Mouse (Mus musculus) MEL (cell line): ENCODE data around the gene Clec16a. TPM values are rescaled to one million over a fixed set of nuclear protein-coding genes. Genes with fewer than 3 reads are reported as not detected.

ENCODE experiments used
- DNase-seq: peaks from one replicate; pipeline ENCODE4 v3.0.0; 2011; ENCODE audit warnings: low read depth, low spot score
- H3K27ac ChIP-seq: 2 replicates; pipeline ENCODE4 v1.5.1; 2012; ENCODE audit warnings: low read depth, mild to moderate bottlenecking, control low read depth, low read length, moderate library complexity; ENCODE audit not compliant: control insufficient read depth
- H3K27me3 ChIP-seq, 2 experiments: fragments of 150-350 bp in 1 of 2; sonication (generic) in 1 of 2; 2 replicates each; pipeline ENCODE4 v1.6.1; 2012; ENCODE audit warnings: low read length in 2 of 2, mild to moderate bottlenecking in 2 of 2, improper control_type of control experiment in 1 of 2, moderate library complexity in 1 of 2; ENCODE audit not compliant: insufficient read depth in 2 of 2, control insufficient read depth in 1 of 2
- H3K36me3 ChIP-seq, 2 experiments: 2 replicates each; pipeline ENCODE4 v1.6.1; 2012 to 2014; ENCODE audit warnings: low read length in 2 of 2, improper control_type of control experiment in 1 of 2, inconsistent platforms in 1 of 2, mild to moderate bottlenecking in 1 of 2; ENCODE audit not compliant: insufficient read depth in 2 of 2, control insufficient read depth in 1 of 2
- H3K4me1 ChIP-seq, 2 experiments: fragments of 150-350 bp in 1 of 2; sonication (generic) in 1 of 2; 2 replicates each; pipeline ENCODE4 v1.6.1; 2012; ENCODE audit warnings: low read length in 2 of 2, improper control_type of control experiment in 1 of 2, mild to moderate bottlenecking in 1 of 2; ENCODE audit not compliant: insufficient read depth in 2 of 2, control insufficient read depth in 1 of 2
- H3K4me3 ChIP-seq, 2 experiments: fragments of 150-350 bp in 1 of 2; sonication (generic) in 1 of 2; 2 replicates each; pipeline ENCODE4 v1.5.1; 2012; ENCODE audit warnings: low read depth in 2 of 2, low read length in 2 of 2, mild to moderate bottlenecking in 2 of 2, moderate library complexity in 2 of 2, control low read depth in 1 of 2, improper control_type of control experiment in 1 of 2; ENCODE audit not compliant: control insufficient read depth in 1 of 2, insufficient read depth in 1 of 2
- H3K79me2 ChIP-seq: 2 replicates; pipeline ENCODE4 v1.6.1; 2012; ENCODE audit warnings: mild to moderate bottlenecking, low read length, moderate library complexity; ENCODE audit not compliant: control insufficient read depth, poor library complexity, insufficient read depth
- H3K9ac ChIP-seq: 2 replicates; pipeline ENCODE4 v1.6.1; 2012; ENCODE audit warnings: low read depth, mild to moderate bottlenecking, control low read depth, low read length, moderate library complexity; ENCODE audit not compliant: control insufficient read depth, poor library complexity, severe bottlenecking
- H3K9me3 ChIP-seq: fragments of 150-350 bp; sonication (generic); replicated peaks from 2 replicates; pipeline ENCODE4 v1.6.1; 2012; ENCODE audit warnings: mild to moderate bottlenecking, low read length, improper control_type of control experiment, moderate library complexity; ENCODE audit not compliant: insufficient read depth
- CTCF ChIP-seq, 3 experiments: IDR thresholded peaks in 2 of 3; conservative IDR thresholded peaks in 1 of 3; 2 replicates each; pipeline ENCODE4 v1.5.1; 2011 to 2012; ENCODE audit warnings: low read length in 3 of 3, low read depth in 2 of 3, mild to moderate bottlenecking in 2 of 3, improper control_type of control experiment in 1 of 3, inconsistent platforms in 1 of 3, mixed read lengths in 1 of 3, moderate library complexity in 1 of 3; ENCODE audit not compliant: control insufficient read depth in 1 of 3, insufficient read depth in 1 of 3, poor library complexity in 1 of 3, severe bottlenecking in 1 of 3
- MAFK ChIP-seq: IDR thresholded peaks from 2 replicates; pipeline ENCODE4 v1.6.1; 2011; ENCODE audit warnings: low read depth, mild to moderate bottlenecking, low read length, improper control_type of control experiment, borderline replicate concordance
- MAZ ChIP-seq: IDR thresholded peaks from 2 replicates; pipeline ENCODE4 v1.6.1; 2012; ENCODE audit warnings: low read depth, mild to moderate bottlenecking, inconsistent platforms, low read length, improper control_type of control experiment
- MXI1 ChIP-seq: IDR thresholded peaks from 2 replicates; pipeline ENCODE4 v1.6.1; 2011; ENCODE audit warnings: mild to moderate bottlenecking, low read depth, low read length, improper control_type of control experiment
- MYC ChIP-seq: IDR thresholded peaks from 2 replicates; pipeline ENCODE4 v1.6.1; 2011; ENCODE audit warnings: low read depth, mild to moderate bottlenecking, low read length, improper control_type of control experiment, moderate library complexity
- NRF1 ChIP-seq: IDR thresholded peaks from 2 replicates; pipeline ENCODE4 v1.6.1; 2014; ENCODE audit warnings: low read depth, mild to moderate bottlenecking, inconsistent platforms, low read length, improper control_type of control experiment, moderate library complexity; ENCODE audit not compliant: poor library complexity, insufficient read depth, severe bottlenecking
- RAD21 ChIP-seq: IDR thresholded peaks from 2 replicates; pipeline ENCODE4 v1.6.1; 2011; ENCODE audit warnings: mild to moderate bottlenecking, low read depth, low read length, improper control_type of control experiment
- SMC3 ChIP-seq: IDR thresholded peaks from 2 replicates; pipeline ENCODE4 v1.6.1; 2011; ENCODE audit warnings: low read depth, low read length, improper control_type of control experiment
- TAL1 ChIP-seq: IDR thresholded peaks from 2 replicates; pipeline ENCODE4 v1.6.1; 2012; ENCODE audit warnings: mild to moderate bottlenecking, inconsistent platforms, low read length, moderate library complexity, mixed read lengths
- USF2 ChIP-seq, 2 experiments: IDR thresholded peaks; 2 replicates each; pipeline ENCODE4 v1.6.1; 2011 to 2012; ENCODE audit warnings: improper control_type of control experiment in 2 of 2, low read length in 2 of 2, borderline replicate concordance in 1 of 2, inconsistent platforms in 1 of 2, low read depth in 1 of 2, mild to moderate bottlenecking in 1 of 2; ENCODE audit not compliant: insufficient read depth in 1 of 2
- ZC3H11A ChIP-seq: IDR thresholded peaks from 2 replicates; pipeline ENCODE4 v1.6.1; 2012; ENCODE audit warnings: low read depth, mild to moderate bottlenecking, inconsistent platforms, low read length, improper control_type of control experiment
- polyA plus RNA-seq, 2 experiments: library from polyadenylated mRNA; stranded (reverse) in 1 of 2; unstranded in 1 of 2; fragments of >175 nt in 1 of 2; fragments of >200 nt in 1 of 2; gene quantifications; 2 replicates each; pipeline versions ENCODE4 v1.2.1 to v1.2.4; 2012; ENCODE audit warnings: low replicate concordance in 2 of 2, low read depth in 1 of 2; ENCODE audit not compliant: insufficient read length in 2 of 2, insufficient read depth in 1 of 2, missing spikeins in 1 of 2
- total RNA-seq: library from RNA; depleted of rRNA; stranded (reverse); fragments of 300-350 nt; gene quantifications from 2 replicates; pipeline ENCODE4 v1.2.3, GENCODE M21; 2012

Gene Clec16a
- total and polyA plus RNA-seq, 3 experiments: 10.4 to 49.3 (median 22.1) TPM

- Histone ChIP-seq H3K27ac (no peak overlapping the region), H3K9me3 (no peaks in the 10 kb centered on the region), H3K79me2 (no peaks in the 10 kb centered on the region; the same call in 1 of the 2 replicates), H3K27me3 (peaks cover 0 to 4% of the 10 kb centered on the region in 2 experiments; a peak in 3 of 4 replicates), H3K9ac (no peak overlapping the region), H3K4me1 (peaks cover 0 to 3% of the 10 kb centered on the region in 2 experiments; a peak in 1 of 4 replicates), H3K36me3 (no peaks in the 10 kb centered on the region), H3K4me3 (no peak overlapping the region)
- no peak for TF ChIP-seq MYC
- no peak for DNase-seq
Observed at GRCm38 (mm10) chr16:10783451-10783850, 238.3 kb downstream of the Clec16a start.

DNA sequence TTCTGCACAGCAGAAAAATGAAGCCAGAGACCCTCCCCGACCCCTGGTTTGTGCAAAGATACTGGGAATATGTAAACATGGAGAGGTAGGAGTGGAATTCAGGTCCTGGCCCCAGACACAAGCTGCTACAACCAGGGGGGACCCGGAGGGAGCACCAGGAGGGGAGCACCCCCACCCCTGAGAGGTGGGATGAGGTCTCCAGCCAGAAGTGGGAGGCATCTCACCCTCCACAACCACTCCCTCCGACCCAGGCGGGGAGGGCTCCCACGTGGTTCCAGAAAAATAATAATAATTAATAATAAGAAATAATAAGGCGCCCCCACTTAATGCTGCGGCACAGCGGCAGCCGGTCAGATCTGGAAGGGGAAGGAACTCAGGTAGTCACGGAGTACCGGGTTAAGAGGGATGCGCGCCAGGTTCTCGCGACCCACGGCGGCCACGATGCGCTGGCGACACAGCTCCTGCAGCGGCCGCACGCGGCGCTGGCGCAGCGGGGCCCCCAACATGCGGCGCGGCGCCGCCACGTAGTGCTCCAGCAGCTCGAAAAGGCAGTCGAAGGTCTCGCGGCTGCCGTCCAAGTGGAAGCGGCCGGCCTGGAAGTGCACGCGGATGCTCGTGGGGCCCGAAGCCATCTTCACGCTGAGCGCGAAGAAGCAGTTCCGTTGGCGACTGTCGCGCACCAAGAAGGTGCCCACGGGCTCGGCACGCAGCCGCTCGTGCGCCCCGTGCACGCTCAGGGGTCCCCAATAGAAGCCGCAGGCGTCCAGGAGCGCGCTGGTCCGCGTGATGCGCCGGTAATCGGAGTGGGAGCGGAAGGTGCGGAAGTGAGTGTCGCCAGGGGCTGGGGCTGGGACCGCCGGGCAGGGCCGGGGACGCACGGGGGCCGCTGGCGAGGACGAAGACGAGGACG is 239.0 kb downstream of the Clec16a start:
- peaks cover 0 to 4% of the 10 kb centered on the region in 2 experiments; a peak in 2 of 4 replicates for H3K27me3 ChIP-seq
- H3K36me3 ChIP-seq: no peaks in the 10 kb centered on the region
- peak overlapping the region; percentile 56 for H3K9ac ChIP-seq
- peak overlapping the region; percentile 70 to 95; a peak in 3 of 4 replicates for H3K4me3 ChIP-seq
- no peaks in the 10 kb centered on the region; the same call in 1 of the 2 replicates for H3K79me2 ChIP-seq
- TF ChIP-seq TAL1 (no peak), MAFK (no peak), USF2 (IDR thresholded peaks at IDR 0.05; ENCODE audit: borderline replicate concordance in 1 of 2, insufficient read depth in 1 of 2, low read depth in 1 of 2, low read length in 2 of 2) (no peak), CTCF (IDR thresholded peaks at IDR 0.05 in 2 of 3, conservative IDR thresholded peaks at IDR 0.05 in 1 of 3; ENCODE audit: control insufficient read depth in 1 of 3, insufficient read depth in 1 of 3, low read depth in 2 of 3, low read length in 3 of 3, poor library complexity in 1 of 3, severe bottlenecking in 1 of 3) (no peak), MXI1 (no peak), MAZ (no peak), ZC3H11A (no peak), RAD21 (no peak), SMC3 (no peak), NRF1 (no peak)
- TF ChIP-seq, all 39 proteins: peak for 0
- no peak overlapping the region for H3K27ac ChIP-seq
- peaks cover 0 to 3% of the 10 kb centered on the region in 2 experiments; a peak in 1 of 4 replicates for H3K4me1 ChIP-seq
- DNase-seq: no peak
- no peaks in the 10 kb centered on the region for H3K9me3 ChIP-seq
